Comparison of ENCODE assay signal across 16 mouse cellular contexts in the genomic region with DNA sequence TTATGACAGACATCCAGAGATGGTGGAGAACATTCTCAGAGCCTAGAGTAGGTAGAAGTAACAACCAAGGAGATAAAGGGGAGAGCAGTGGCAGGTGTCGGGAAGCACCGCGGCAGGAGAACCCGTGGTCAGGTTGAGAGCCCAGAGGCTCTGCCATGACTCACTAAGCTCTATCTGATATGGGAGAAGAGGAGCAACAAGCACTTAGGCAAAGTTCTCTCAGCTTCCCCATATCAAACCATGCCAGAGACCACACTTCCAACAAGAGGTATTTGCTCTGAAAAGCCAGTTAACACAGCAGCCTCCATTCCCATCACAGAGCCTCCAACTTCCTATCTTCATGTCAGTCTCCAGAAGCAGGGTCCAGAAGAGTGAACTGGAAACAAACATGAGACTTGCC. TPM values are rescaled to one million over a fixed set of nuclear protein-coding genes. Genes with fewer than 3 reads are reported as not detected.
DNase-seq lines count a peak whose midpoint lies in the region; ATAC-seq lines count a peak whose summit lies in the region.
"Had no signal": no experiment of that assay in that cellular context is flagged by ENCODE, and none has a peak within 500 bp of the region (broad histone marks: within the 10 kb centered on the region; RNA-seq: fewer than 3 reads in every experiment).

No protein-coding gene starts in this region.

- peak; percentile 16 for DNase-seq in 416B (ENCODE audit: low read depth)
- DNase-seq in MEL-GATA-1-ER (ENCODE audit: extremely low read depth, low read depth) = peak; percentile 57
- no peak for DNase-seq in adrenal gland, adult 8-10 months
- DNase-seq: adrenal gland, adult 2 months; adrenal gland, postnatal 14 days; adrenal gland, postnatal 36 days; cerebellum, adult 11-12 months; cerebellum, adult 2 months; cerebellum, adult 9-10 months; cerebellum, postnatal 10 days; cerebellum, postnatal 36 days; forebrain, postnatal 0 days had no signal

- peak; percentile 33 for ATAC-seq in megakaryocyte progenitor cell, adult 5-6 weeks (replicated peaks; ENCODE audit: poor library complexity)
- no peak for ATAC-seq in inflammation-experienced regulatory T-cells, adult 6 months
- ATAC-seq: forebrain, embryonic 13.5 days; forebrain, embryonic 15.5 days; forebrain, postnatal 0 days had no signal

RNA-seq across cellular contexts. Expression of a gene that starts 39.3 kb away (rescaled TPM):
- total RNA-seq in megakaryocyte progenitor cell, adult 5-6 weeks (2015) = 3.4 and 3.9 TPM in 2 replicates
- total RNA-seq in megakaryocyte progenitor cell, adult 5-6 weeks (2017) = 2.4 TPM in 2 replicates
- 10 to 100 TPM; 33.4 to 57.7 (median 43.0) TPM for total RNA-seq in adrenal gland, adult 8-10 months (2022)
- polyA plus RNA-seq in inflammation-experienced regulatory T-cells, adult 6 months (2017; shearing (Covaris generic)) = 1 to 10 TPM; 3.9 to 5.7 (median 5.3) TPM

RNA-seq across cellular contexts. Expression of a gene that starts 47.9 kb away (rescaled TPM):
- total RNA-seq in megakaryocyte progenitor cell, adult 5-6 weeks (2015) = 42.8 and 49.3 TPM in 2 replicates
- 41.9 and 52.3 TPM in 2 replicates for total RNA-seq in megakaryocyte progenitor cell, adult 5-6 weeks (2017)
- 10 to 100 TPM; 18.7 to 25.5 (median 23.4) TPM for total RNA-seq in adrenal gland, adult 8-10 months (2022)
- polyA plus RNA-seq in inflammation-experienced regulatory T-cells, adult 6 months (2017; shearing (Covaris generic)) = 10 to 100 TPM; 11.3 to 16.4 (median 12.4) TPM

Comparison
In these comparisons a context has a peak if more than half of its experiments do, and no peak if none do; other contexts are left out.
1. RNA of a gene that starts 39.3 kb away (total RNA-seq): 33.4 to 57.7 TPM in adrenal gland, adult 8-10 months; 2.4 to 3.9 TPM in megakaryocyte progenitor cell, adult 5-6 weeks; every median in the first group is over 4 times any median in the second.